Mouse (Mus musculus) intestine, embryonic 14.5 days (tissue): ENCODE data around the gene Ston2. TPM values are rescaled to one million over a fixed set of nuclear protein-coding genes. Genes with fewer than 3 reads are reported as not detected.

Experiments used
- ATAC-seq: fragments of 200-750 bp; cut with Nextera tagmentation; replicated peaks from 2 replicates; pipeline ENCODE4 v1.8.0; 2017; ENCODE audit warnings: low read depth, moderate number of reproducible peaks, moderate TSS enrichment, moderate library complexity; ENCODE audit not compliant: low FRiP score, low TSS enrichment
- DNase-seq: peaks from one replicate; pipeline ENCODE4 v3.0.0-alpha.2; 2018; ENCODE audit warnings: low spot score
- H3K27ac ChIP-seq: fragments of 300-500 bp; sonication (generic); 2 replicates; pipeline ENCODE4 v1.5.1; 2014; ENCODE audit warnings: low read depth, mild to moderate bottlenecking, control low read depth
- H3K27me3 ChIP-seq: fragments of 300-500 bp; sonication (generic); replicated peaks from 2 replicates; pipeline ENCODE4 v1.6.1; 2014; ENCODE audit warnings: low read length, control low read depth; ENCODE audit not compliant: control insufficient read depth, insufficient read depth
- H3K36me3 ChIP-seq: fragments of 300-500 bp; sonication (generic); 2 replicates; pipeline ENCODE4 v1.6.1; 2014; ENCODE audit warnings: low read length, control low read depth; ENCODE audit not compliant: control insufficient read depth, insufficient read depth
- H3K4me1 ChIP-seq: fragments of 300-500 bp; sonication (generic); replicated peaks from 2 replicates; pipeline ENCODE4 v1.6.1; 2014; ENCODE audit warnings: low read length, control low read depth, mixed read lengths; ENCODE audit not compliant: control insufficient read depth, insufficient read depth
- H3K4me2 ChIP-seq: fragments of 300-500 bp; sonication (generic); 2 replicates; pipeline ENCODE4 v1.6.1; 2014; ENCODE audit warnings: low read length
- H3K4me3 ChIP-seq: fragments of 300-500 bp; sonication (generic); 2 replicates; pipeline ENCODE4 v1.5.1; 2014; ENCODE audit warnings: low read depth, low read length, control low read depth, mixed read lengths
- H3K9ac ChIP-seq: fragments of 300-500 bp; sonication (generic); 2 replicates; pipeline ENCODE4 v1.6.1; 2014; ENCODE audit warnings: mild to moderate bottlenecking, low read length
- H3K9me3 ChIP-seq: fragments of 300-500 bp; sonication (generic); 2 replicates; pipeline ENCODE4 v1.6.1; 2016; ENCODE audit warnings: low read length, control low read depth; ENCODE audit not compliant: control insufficient read depth
- WGBS: fragments of 180-500 bp; shearing (Covaris S2); extraction: QIAGEN DNeasy Blood & Tissue Kit; methylation state at CpG from one replicate; pipeline ENCODE4 v1.1.7; 2014; 5-methylcytosine and 5-hydroxymethylcytosine counted together
- polyA plus RNA-seq: library from polyadenylated mRNA; unstranded; fragments of >200 nt; fragmentation: Nextera tagmentation; extraction: Ambion mirVana; gene quantifications from 2 replicates; pipeline ENCODE4 v1.2.1, GENCODE M21; 2014

The Ston2 gene
- polyA plus RNA-seq, 1 experiment from 2014 or later = 7.3 TPM

- WGBS = 89% methylated on average over 7 of the region's 7 CpGs
- DNase-seq = no peak
- H3K4me3 ChIP-seq = no peak overlapping the region
- no peak for ATAC-seq
- no peaks in the 10 kb centered on the region for H3K4me1 ChIP-seq
- no peak overlapping the region for H3K27ac ChIP-seq
- H3K9ac ChIP-seq = no peak overlapping the region
- no peaks in the 10 kb centered on the region for H3K9me3 ChIP-seq
- H3K4me2 ChIP-seq = no peak overlapping the region
- H3K27me3 ChIP-seq = no peaks in the 10 kb centered on the region
- no peaks in the 10 kb centered on the region for H3K36me3 ChIP-seq
Observed at GRCm38 (mm10) chr12:91713358-91713757, 74.8 kb downstream of the Ston2 start.

- Histone ChIP-seq H3K9me3 (no peaks in the 10 kb centered on the region), H3K4me3 (no peak overlapping the region), H3K36me3 (no peaks in the 10 kb centered on the region), H3K9ac (no peak overlapping the region), H3K4me1 (no peaks in the 10 kb centered on the region), H3K27ac (no peak overlapping the region), H3K27me3 (no peaks in the 10 kb centered on the region), H3K4me2 (no peak overlapping the region)
- DNase-seq (no peak), ATAC-seq (no peak)
- 83% methylated on average over 4 of the region's 4 CpGs for WGBS
Observed at GRCm38 (mm10) chr12:91711655-91712054, 76.5 kb downstream of the Ston2 start.

- Histone ChIP-seq H3K27ac (no peak overlapping the region), H3K4me1 (no peaks in the 10 kb centered on the region), H3K4me2 (no peak overlapping the region), H3K9me3 (no peaks in the 10 kb centered on the region), H3K9ac (no peak overlapping the region), H3K36me3 (no peaks in the 10 kb centered on the region), H3K27me3 (no peaks in the 10 kb centered on the region), H3K4me3 (no peak overlapping the region)
- WGBS = 29% methylated on average over 3 of the region's 3 CpGs
- ATAC-seq = no peak
- DNase-seq = no peak
Observed at GRCm38 (mm10) chr12:91710876-91711275, 77.3 kb downstream of the Ston2 start.

- no peak overlapping the region for H3K9ac ChIP-seq
- WGBS = 70% methylated on average over 6 of the region's 6 CpGs
- H3K9me3 ChIP-seq = no peaks in the 10 kb centered on the region
- H3K4me1 ChIP-seq = no peaks in the 10 kb centered on the region
- no peak overlapping the region for H3K4me3 ChIP-seq
- ATAC-seq = no peak
- DNase-seq = no peak
- no peaks in the 10 kb centered on the region for H3K27me3 ChIP-seq
- no peaks in the 10 kb centered on the region for H3K36me3 ChIP-seq
- H3K27ac ChIP-seq = no peak overlapping the region
- no peak overlapping the region for H3K4me2 ChIP-seq
Observed at GRCm38 (mm10) chr12:91709634-91710033, 78.6 kb downstream of the Ston2 start.

GRCm38 (mm10) chr12:91709232-91709631, 79.0 kb downstream of the Ston2 start:
- no peak overlapping the region for H3K4me2 ChIP-seq
- DNase-seq = no peak
- H3K9me3 ChIP-seq = no peaks in the 10 kb centered on the region
- no peak overlapping the region for H3K27ac ChIP-seq
- ATAC-seq = no peak
- no peaks in the 10 kb centered on the region for H3K27me3 ChIP-seq
- H3K9ac ChIP-seq = no peak overlapping the region
- no peak overlapping the region for H3K4me3 ChIP-seq
- H3K36me3 ChIP-seq = no peaks in the 10 kb centered on the region
- no peaks in the 10 kb centered on the region for H3K4me1 ChIP-seq
- 60% methylated on average over 5 of the region's 5 CpGs for WGBS

GRCm38 (mm10) chr12:91707807-91708206, 80.4 kb downstream of the Ston2 start:
- no peaks in the 10 kb centered on the region for H3K27me3 ChIP-seq
- no peak overlapping the region for H3K4me2 ChIP-seq
- ATAC-seq (no peak), DNase-seq (no peak)
- H3K36me3 ChIP-seq = no peaks in the 10 kb centered on the region
- no peaks in the 10 kb centered on the region for H3K4me1 ChIP-seq
- no peak overlapping the region for H3K9ac ChIP-seq
- no peak overlapping the region for H3K27ac ChIP-seq
- no peak overlapping the region for H3K4me3 ChIP-seq
- no peaks in the 10 kb centered on the region for H3K9me3 ChIP-seq
- WGBS = 91% methylated on average over 4 of the region's 4 CpGs

- H3K36me3 ChIP-seq = no peaks in the 10 kb centered on the region
- H3K9me3 ChIP-seq = no peaks in the 10 kb centered on the region
- no peaks in the 10 kb centered on the region for H3K27me3 ChIP-seq
- no peak overlapping the region for H3K27ac ChIP-seq
- H3K9ac ChIP-seq = no peak overlapping the region
- DNase-seq = no peak
- no peak overlapping the region for H3K4me2 ChIP-seq
- 73% methylated on average over 5 of the region's 5 CpGs for WGBS
- no peak overlapping the region for H3K4me3 ChIP-seq
- H3K4me1 ChIP-seq = no peaks in the 10 kb centered on the region
- no peak for ATAC-seq
Observed at GRCm38 (mm10) chr12:91703533-91703932, 84.7 kb downstream of the Ston2 start.

GRCm38 (mm10) chr12:91702829-91703228, 85.4 kb downstream of the Ston2 start:
- H3K9ac ChIP-seq = no peak overlapping the region
- no peaks in the 10 kb centered on the region for H3K36me3 ChIP-seq
- no peak for DNase-seq
- no peaks in the 10 kb centered on the region for H3K9me3 ChIP-seq
- no peak overlapping the region for H3K4me2 ChIP-seq
- no peak for ATAC-seq
- H3K27ac ChIP-seq = no peak overlapping the region
- no peak overlapping the region for H3K4me3 ChIP-seq
- no peaks in the 10 kb centered on the region for H3K27me3 ChIP-seq
- H3K4me1 ChIP-seq = no peaks in the 10 kb centered on the region
- 88% methylated on average over 5 of the region's 5 CpGs for WGBS

- no peaks in the 10 kb centered on the region for H3K4me1 ChIP-seq
- H3K27ac ChIP-seq = no peak overlapping the region
- ATAC-seq (no peak), DNase-seq (no peak)
- WGBS = 88% methylated on average over 7 of the region's 7 CpGs
- no peaks in the 10 kb centered on the region for H3K36me3 ChIP-seq
- no peak overlapping the region for H3K4me2 ChIP-seq
- no peak overlapping the region for H3K9ac ChIP-seq
- H3K4me3 ChIP-seq = no peak overlapping the region
- no peaks in the 10 kb centered on the region for H3K9me3 ChIP-seq
- H3K27me3 ChIP-seq = no peaks in the 10 kb centered on the region
Observed at GRCm38 (mm10) chr12:91699451-91700141, 88.6 kb downstream of the Ston2 start.
